Mouse (Mus musculus) brain, embryonic 14.5 days (tissue): ENCODE data around the gene Tmod1.

Experiments used
- CTCF ChIP-seq: fragments of 200-500 bp; IDR thresholded peaks from 2 replicates; pipeline ENCODE4 v1.5.1; 2012; ENCODE audit warnings: inconsistent platforms, mild to moderate bottlenecking, moderate library complexity, borderline replicate concordance; ENCODE audit not compliant: insufficient read depth, insufficient read length; ENCODE audit errors: extremely low read depth
- POLR2A ChIP-seq: fragments of 200-500 bp; IDR thresholded peaks from 2 replicates; pipeline ENCODE4 v1.6.1; 2012; ENCODE audit warnings: mild to moderate bottlenecking, inconsistent platforms, borderline replicate concordance; ENCODE audit not compliant: poor library complexity, insufficient read depth, insufficient read length, severe bottlenecking; ENCODE audit errors: extremely low read depth

DNA sequence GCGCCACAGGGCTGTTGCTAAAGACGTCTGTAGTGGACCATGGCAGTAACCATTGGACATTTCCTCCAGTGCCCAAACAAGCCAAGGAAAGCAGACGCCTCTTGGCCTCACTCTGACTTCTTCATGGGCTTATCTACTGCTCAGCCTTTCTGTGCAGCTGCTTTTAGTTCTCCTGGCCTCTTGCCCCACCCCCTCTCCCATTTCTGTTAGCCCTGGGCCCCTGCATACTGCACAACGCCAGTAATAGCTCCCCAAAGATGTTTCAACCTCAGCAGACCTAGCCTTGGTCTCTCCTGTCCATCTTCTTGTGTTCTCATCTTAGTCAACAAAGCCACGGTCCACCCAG is 3.7 kb downstream of the Tmod1 start:
- no peak for TF ChIP-seq POLR2A
- TF ChIP-seq CTCF, result no peak
